Mouse (Mus musculus) heart, embryonic 14.5 days (tissue): ENCODE data around the gene Ets1. TPM values are rescaled to one million over a fixed set of nuclear protein-coding genes. Genes with fewer than 3 reads are reported as not detected.

Experiments used
- polyA plus RNA-seq: library from polyadenylated mRNA; unstranded; fragments of >200 nt; fragmentation: Nextera tagmentation; extraction: Ambion mirVana; gene quantifications from 2 replicates; pipeline ENCODE4 v1.2.1, GENCODE M21; 2014

The Ets1 gene
- polyA plus RNA-seq, 1 experiment from 2014 or later: 44.1 TPM

Other genes starting within 250 kb of the Ets1 start
- 20.6 and 22.4 TPM in 2 replicates for gene Fli1, start 93.4 kb upstream of the Ets1 start, polyA plus RNA-seq